Mouse (Mus musculus) midbrain, embryonic 10.5 days (tissue): ENCODE measurements at regions not wholly inside any gene's neighbourhood (a gene's known extent, or its start where the extent isn't known, plus 50 kb on each side); places are given as distances from the start of the nearest gene placed in this dataset.

Experiments
- DNase-seq: peaks from one replicate; pipeline ENCODE4 v3.0.0-alpha.2; 2017; ENCODE audit warnings: low spot score
- H3K27ac ChIP-seq: fragments of 300-500 bp; sonication (generic); replicated peaks from 2 replicates; pipeline ENCODE4 v1.5.1; 2016; ENCODE audit warnings: mild to moderate bottlenecking
- H3K27me3 ChIP-seq: fragments of 300-500 bp; sonication (generic); 2 replicates; pipeline ENCODE4 v1.6.1; 2016; ENCODE audit warnings: low read depth, mild to moderate bottlenecking; ENCODE audit not compliant: poor library complexity, severe bottlenecking
- H3K36me3 ChIP-seq: fragments of 300-500 bp; sonication (generic); 2 replicates; pipeline ENCODE4 v1.6.1; 2016; ENCODE audit warnings: mild to moderate bottlenecking, moderate library complexity
- H3K4me1 ChIP-seq: fragments of 300-500 bp; sonication (generic); 2 replicates; pipeline ENCODE4 v1.6.1; 2016
- H3K4me3 ChIP-seq: fragments of 300-500 bp; sonication (generic); 2 replicates; pipeline ENCODE4 v1.5.1; 2016; ENCODE audit warnings: mild to moderate bottlenecking, moderate library complexity
- H3K9me3 ChIP-seq: fragments of 300-500 bp; sonication (generic); replicated peaks from 2 replicates; pipeline ENCODE4 v1.6.1; 2016; ENCODE audit warnings: mild to moderate bottlenecking
- WGBS: fragments of 180-500 bp; shearing (Covaris S2); methylation state at CpG from one replicate; pipeline ENCODE4 v1.1.7; 2016; 5-methylcytosine and 5-hydroxymethylcytosine counted together

DNA sequence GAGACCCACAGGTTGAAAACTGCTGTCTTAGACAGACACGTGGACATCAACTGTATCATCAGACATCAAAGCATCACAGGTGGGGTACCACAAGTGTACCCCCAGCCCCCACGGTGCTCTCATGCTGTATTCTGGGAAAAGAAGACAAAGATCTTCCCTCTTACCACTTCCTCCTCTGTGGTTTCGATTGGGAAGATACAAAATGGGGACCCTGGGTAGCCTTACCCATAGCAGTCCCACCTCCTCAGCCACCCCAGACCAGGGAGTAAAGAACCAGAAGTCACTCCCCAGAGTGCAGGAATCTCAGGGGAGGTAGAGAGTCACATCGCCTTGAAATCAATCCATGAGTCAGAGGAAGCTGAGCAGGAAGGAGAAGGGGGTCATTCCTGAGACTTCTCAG, 60.7 kb upstream of the Ctnnb1 start:
- no peak overlapping the region for H3K27ac ChIP-seq

DNA sequence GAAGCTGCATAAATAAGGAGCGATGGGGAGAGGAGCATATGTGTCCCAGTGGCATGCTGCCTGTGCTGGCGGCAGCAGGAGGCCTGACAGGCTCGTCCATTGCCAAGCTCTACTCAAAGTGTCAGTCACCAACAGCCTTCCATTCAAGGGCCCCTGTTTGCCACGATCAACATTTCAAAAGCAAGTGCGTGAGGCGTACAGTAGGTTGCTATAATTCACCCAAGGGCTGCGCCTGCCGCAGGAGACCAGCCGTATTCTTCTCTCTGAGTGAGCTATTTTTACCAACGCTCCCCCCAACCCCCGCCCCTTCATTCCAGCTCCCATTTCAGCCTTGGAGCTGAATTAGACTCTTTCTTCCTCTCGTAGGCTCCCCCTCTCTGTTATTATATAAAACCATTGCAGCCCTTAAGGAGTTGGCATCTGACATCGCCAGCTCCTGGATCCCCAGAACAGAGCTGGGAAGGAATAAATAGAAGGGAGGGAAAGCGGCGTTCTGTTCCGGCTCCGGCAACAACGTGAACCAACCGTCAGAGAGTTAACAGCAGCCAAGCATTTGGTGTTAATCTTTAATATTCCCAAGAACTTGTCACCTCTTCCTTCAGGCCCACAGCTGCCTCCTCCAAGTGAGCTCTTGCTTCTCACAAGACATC, 59.5 kb upstream of the Ctnnb1 start:
- 69% methylated on average over 19 of the region's 19 CpGs for WGBS
- no peak overlapping the region for H3K27ac ChIP-seq
- DNase-seq = no peak
- H3K4me3 ChIP-seq = no peak overlapping the region
- peaks cover 15% of the 10 kb centered on the region for H3K4me1 ChIP-seq
- H3K36me3 ChIP-seq = no peaks in the 10 kb centered on the region
- H3K9me3 ChIP-seq = no peaks in the 10 kb centered on the region
- no peaks in the 10 kb centered on the region for H3K27me3 ChIP-seq

More for the DNA sequence above, 60.7 kb upstream of the Ctnnb1 start:
- Histone ChIP-seq H3K9me3 (no peaks in the 10 kb centered on the region), H3K27me3 (no peaks in the 10 kb centered on the region), H3K36me3 (no peaks in the 10 kb centered on the region), H3K4me1 (peaks cover 22% of the 10 kb centered on the region), H3K4me3 (no peak overlapping the region)
- no peak for DNase-seq
- 82% methylated on average over 4 of the region's 4 CpGs for WGBS

DNA sequence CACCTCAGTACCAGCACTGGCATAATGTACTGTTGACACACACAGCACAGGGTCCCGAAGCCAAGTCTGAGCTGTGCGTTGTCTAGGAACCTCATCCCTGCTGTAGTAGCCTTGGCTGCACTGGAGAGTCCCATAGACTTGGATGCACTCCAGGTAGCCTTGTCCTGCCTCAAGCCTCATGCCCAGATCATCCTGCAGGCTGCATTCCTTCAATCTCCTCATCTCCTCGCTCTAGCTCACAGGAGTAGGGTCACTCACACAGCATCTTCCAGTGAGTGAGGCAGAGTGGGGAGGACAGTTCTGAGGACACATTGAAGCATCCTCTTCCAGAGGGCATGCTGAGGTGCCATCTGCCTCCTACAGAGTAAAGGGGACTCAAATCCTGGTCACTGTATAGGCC, 55.7 kb upstream of the Ctnnb1 start:
- WGBS = 99% methylated on average over 3 of the region's 3 CpGs
- Histone ChIP-seq H3K36me3 (no peaks in the 10 kb centered on the region), H3K4me1 (peaks cover 10% of the 10 kb centered on the region), H3K4me3 (no peak overlapping the region), H3K27ac (no peak overlapping the region), H3K9me3 (no peaks in the 10 kb centered on the region), H3K27me3 (no peaks in the 10 kb centered on the region)
- DNase-seq = no peak

DNA sequence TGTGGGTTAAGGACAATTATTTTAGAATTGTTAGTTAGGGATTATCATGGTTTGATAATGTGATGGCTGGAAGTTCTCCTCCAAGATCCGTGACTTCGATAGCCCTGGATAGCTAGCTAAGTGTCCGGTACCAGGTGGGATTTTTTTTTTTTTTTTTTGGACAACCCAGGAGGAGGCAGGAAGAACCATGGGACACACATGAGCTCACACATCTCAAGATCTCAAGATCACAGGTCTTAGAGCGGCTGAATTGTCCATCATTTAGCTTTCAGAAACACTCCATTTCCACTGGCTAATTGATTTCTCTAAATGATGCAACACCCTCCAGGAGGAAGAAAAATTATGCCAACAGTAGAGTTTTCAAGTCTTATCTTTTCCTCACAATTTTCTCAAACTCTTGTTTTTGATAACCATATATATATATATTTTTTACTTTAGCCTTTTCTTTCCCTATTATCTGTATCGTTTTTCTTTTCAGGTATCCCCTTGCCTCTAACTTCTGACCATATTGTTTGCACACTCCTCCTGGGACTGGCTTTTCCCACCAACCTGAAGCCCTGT, 54.5 kb upstream of the Ctnnb1 start:
- Histone ChIP-seq H3K27ac (no peak overlapping the region), H3K36me3 (no peaks in the 10 kb centered on the region), H3K4me3 (no peak overlapping the region), H3K27me3 (no peaks in the 10 kb centered on the region), H3K4me1 (peaks cover 6% of the 10 kb centered on the region), H3K9me3 (no peaks in the 10 kb centered on the region)
- no peak for DNase-seq
- WGBS = 92% methylated on average over 5 of the region's 5 CpGs

DNA sequence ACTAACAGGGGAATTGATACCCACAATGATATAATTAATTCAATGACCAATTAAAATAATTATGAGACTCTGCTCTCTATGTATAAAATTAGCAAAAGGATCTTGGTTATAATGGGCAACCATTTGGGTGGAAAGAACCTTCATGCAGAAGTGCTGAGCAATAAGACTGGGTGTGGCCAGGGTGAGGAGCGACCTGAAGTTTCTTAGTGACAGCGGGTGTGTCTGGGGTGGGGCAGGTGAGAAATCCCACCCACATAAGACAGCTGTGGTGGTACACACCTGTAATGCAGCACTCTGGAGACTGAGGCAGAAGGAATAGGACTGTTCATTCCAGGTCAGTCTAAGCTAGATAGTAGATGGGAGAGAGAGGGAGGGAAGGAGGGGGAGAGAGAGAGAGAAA, 51.9 kb upstream of the Ctnnb1 start:
- Histone ChIP-seq H3K27me3 (no peaks in the 10 kb centered on the region), H3K27ac (no peak overlapping the region), H3K36me3 (no peaks in the 10 kb centered on the region), H3K9me3 (no peaks in the 10 kb centered on the region), H3K4me1 (0 out of 2 replicates have a peak, but pooled peaks cover 3% of the 10 kb centered on the region), H3K4me3 (no peak overlapping the region)
- 88% methylated on average over 2 of the region's 2 CpGs for WGBS
- DNase-seq = no peak
